Mouse (Mus musculus) midbrain, postnatal 0 days (tissue): Measurements from ENCODE around the gene Cit. TPM values are rescaled to one million over a fixed set of nuclear protein-coding genes. Genes with fewer than 3 reads are reported as not detected.
A peak's percentile ranks its signal among the peaks of the same experiment; 100 is the strongest.

ENCODE experiments used
- ATAC-seq: fragments of 200-750 bp; cut with Nextera tagmentation; 2 replicates; pipeline ENCODE4 v1.8.0; 2017; ENCODE audit warnings: moderate number of reproducible peaks, mild to moderate bottlenecking, moderate TSS enrichment, moderate library complexity; ENCODE audit not compliant: low FRiP score
- DNase-seq: peaks from one replicate; pipeline ENCODE4 v3.0.0-alpha.2; 2015; ENCODE audit warnings: low spot score
- H3K27ac ChIP-seq: fragments of 300-500 bp; sonication (generic); 2 replicates; pipeline ENCODE4 v1.5.1; 2014; ENCODE audit warnings: low read depth, mild to moderate bottlenecking, low read length, mixed read lengths
- H3K27me3 ChIP-seq: fragments of 300-500 bp; sonication (generic); 2 replicates; pipeline ENCODE4 v1.6.1; 2014; ENCODE audit warnings: low read length, control low read depth, mixed read lengths; ENCODE audit not compliant: insufficient read depth
- H3K36me3 ChIP-seq: fragments of 300-500 bp; sonication (generic); 2 replicates; pipeline ENCODE4 v1.6.1; 2014; ENCODE audit warnings: low read length, control low read depth, mixed read lengths; ENCODE audit not compliant: insufficient read depth
- H3K4me1 ChIP-seq: fragments of 300-500 bp; sonication (generic); 2 replicates; pipeline ENCODE4 v1.6.1; 2014; ENCODE audit warnings: mild to moderate bottlenecking, control low read depth, antibody characterized with exemption, low read length, mixed read lengths; ENCODE audit not compliant: insufficient read depth
- H3K4me2 ChIP-seq: fragments of 300-500 bp; sonication (generic); 2 replicates; pipeline ENCODE4 v1.6.1; 2014; ENCODE audit warnings: low read depth, mild to moderate bottlenecking, low read length, mixed read lengths; ENCODE audit not compliant: poor library complexity, severe bottlenecking
- H3K4me3 ChIP-seq: fragments of 300-500 bp; sonication (generic); 2 replicates; pipeline ENCODE4 v1.5.1; 2014; ENCODE audit warnings: low read depth, mild to moderate bottlenecking, low read length, moderate library complexity
- H3K9ac ChIP-seq: fragments of 300-500 bp; sonication (generic); replicated peaks from 2 replicates; pipeline ENCODE4 v1.6.1; 2014; ENCODE audit warnings: mild to moderate bottlenecking, low read length, moderate library complexity, mixed read lengths; ENCODE audit not compliant: poor library complexity, severe bottlenecking
- H3K9me3 ChIP-seq: fragments of 300-500 bp; sonication (generic); 2 replicates; pipeline ENCODE4 v1.6.1; 2016; ENCODE audit warnings: low read length, control low read depth
- CTCF ChIP-seq: IDR thresholded peaks from 2 replicates; pipeline ENCODE4 v1.5.1; 2016; ENCODE audit warnings: antibody characterized with exemption, mild to moderate bottlenecking
- WGBS: fragments of 180-500 bp; shearing (Covaris S2); extraction: QIAGEN DNeasy Blood & Tissue Kit; methylation state at CpG from one replicate; pipeline ENCODE4 v1.1.7; 2014; 5-methylcytosine and 5-hydroxymethylcytosine counted together
- polyA plus RNA-seq: library from polyadenylated mRNA; unstranded; fragments of >200 nt; fragmentation: Nextera tagmentation; extraction: Ambion mirVana; gene quantifications from 2 replicates; pipeline ENCODE4 v1.2.1, GENCODE M21; 2015
- total RNA-seq: library from RNA; depleted of rRNA; stranded (reverse); fragments of >200 nt; gene quantifications from 2 replicates; pipeline ENCODE4 v1.2.3, GENCODE M21; 2014

The Cit gene
- total and polyA plus RNA-seq, 2 experiments from 2014 or later, result 34.7 to 35.9 TPM

GRCm38 (mm10) chr5:116018784-116019183 is 173.7 kb downstream of the Cit start:
- 86% methylated on average over 6 of the region's 6 CpGs for WGBS

GRCm38 (mm10) chr5:116019371-116019770 is 174.3 kb downstream of the Cit start:
- TF ChIP-seq CTCF, result no peak
- 87% methylated on average over 11 of the region's 11 CpGs for WGBS
- no peak for DNase-seq
- no peaks in the 10 kb centered on the region for H3K9me3 ChIP-seq
- no peak overlapping the region for H3K4me3 ChIP-seq
- no peak overlapping the region for H3K27ac ChIP-seq
- H3K4me2 ChIP-seq, result no peak overlapping the region
- H3K9ac ChIP-seq, result no peak overlapping the region
- H3K36me3 ChIP-seq, result peaks cover 64% of the 10 kb centered on the region
- H3K27me3 ChIP-seq, result no peaks in the 10 kb centered on the region
- H3K4me1 ChIP-seq, result peaks cover 9% of the 10 kb centered on the region
- ATAC-seq, result no peak

More at GRCm38 (mm10) chr5:116018784-116019183, 173.7 kb downstream of the Cit start:
- ATAC-seq (no peak), DNase-seq (no peak)
- peaks cover 9% of the 10 kb centered on the region for H3K4me1 ChIP-seq
- H3K36me3 ChIP-seq, result peaks cover 70% of the 10 kb centered on the region
- no peak overlapping the region for H3K4me3 ChIP-seq
- H3K9ac ChIP-seq, result no peak overlapping the region
- no peak overlapping the region for H3K27ac ChIP-seq
- peak; percentile 32 for TF ChIP-seq CTCF
- H3K9me3 ChIP-seq, result no peaks in the 10 kb centered on the region
- no peaks in the 10 kb centered on the region for H3K27me3 ChIP-seq
- H3K4me2 ChIP-seq, result no peak overlapping the region

GRCm38 (mm10) chr5:116021552-116021951 is 176.5 kb downstream of the Cit start:
- ATAC-seq (no peak), DNase-seq (no peak)
- Histone ChIP-seq H3K9ac (no peak overlapping the region), H3K4me3 (no peak overlapping the region), H3K27me3 (no peaks in the 10 kb centered on the region), H3K4me2 (no peak overlapping the region), H3K27ac (no peak overlapping the region), H3K9me3 (no peaks in the 10 kb centered on the region), H3K4me1 (peaks cover 9% of the 10 kb centered on the region), H3K36me3 (peaks cover 48% of the 10 kb centered on the region)
- WGBS, result 93% methylated on average over 14 of the region's 14 CpGs
- no peak for TF ChIP-seq CTCF

GRCm38 (mm10) chr5:116022131-116022530 is 177.1 kb downstream of the Cit start:
- no peak for DNase-seq

GRCm38 (mm10) chr5:116022658-116023200 is 177.7 kb downstream of the Cit start:
- no peaks in the 10 kb centered on the region for H3K9me3 ChIP-seq
- peaks cover 37% of the 10 kb centered on the region for H3K36me3 ChIP-seq
- H3K27me3 ChIP-seq, result no peaks in the 10 kb centered on the region
- WGBS, result 90% methylated on average over 7 of the region's 7 CpGs
- peak overlapping the region; percentile 87; the same call in 1 of the 2 replicates for H3K4me3 ChIP-seq
- no peak for TF ChIP-seq CTCF
- peak overlapping the region; percentile 85 for H3K4me2 ChIP-seq
- H3K4me1 ChIP-seq, result peaks cover 9% of the 10 kb centered on the region
- no peak overlapping the region for H3K9ac ChIP-seq
- ATAC-seq (no peak), DNase-seq (no peak)
- H3K27ac ChIP-seq, result no peak overlapping the region

More at GRCm38 (mm10) chr5:116022131-116022530, 177.1 kb downstream of the Cit start:
- no peaks in the 10 kb centered on the region for H3K27me3 ChIP-seq
- 94% methylated on average over 12 of the region's 12 CpGs for WGBS
- H3K4me1 ChIP-seq, result peaks cover 9% of the 10 kb centered on the region
- no peak overlapping the region for H3K27ac ChIP-seq
- H3K4me2 ChIP-seq, result no peak overlapping the region
- no peak for ATAC-seq
- no peak for TF ChIP-seq CTCF
- no peaks in the 10 kb centered on the region for H3K9me3 ChIP-seq
- H3K36me3 ChIP-seq, result peaks cover 43% of the 10 kb centered on the region
- no peak overlapping the region for H3K4me3 ChIP-seq
- no peak overlapping the region for H3K9ac ChIP-seq

- no peak for DNase-seq
- Histone ChIP-seq H3K9me3 (no peaks in the 10 kb centered on the region), H3K36me3 (peaks cover 32% of the 10 kb centered on the region), H3K9ac (0 out of 2 replicates have a peak overlapping the region, but pooled peaks have one; percentile 3), H3K4me3 (peak overlapping the region; percentile 87), H3K4me2 (peak overlapping the region; percentile 85), H3K4me1 (peaks cover 9% of the 10 kb centered on the region), H3K27ac (peak overlapping the region; percentile 70; the same call in 1 of the 2 replicates), H3K27me3 (no peaks in the 10 kb centered on the region)
- WGBS, result 35% methylated on average over 8 of the region's 8 CpGs
- ATAC-seq, result no peak
- no peak for TF ChIP-seq CTCF
These were observed 178.2 kb downstream of the Cit start for GRCm38 (mm10) chr5:116023251-116023661.
